Mouse (Mus musculus) fat pad, adult 2 months (tissue): ENCODE data around the gene Mafb.

Experiments used
- DNase-seq: peaks from one replicate; pipeline ENCODE4 v3.0.0-alpha.2; 2011; ENCODE audit warnings: low read depth, low spot score; ENCODE audit errors: extremely low read depth

Mafb gene

DNA sequence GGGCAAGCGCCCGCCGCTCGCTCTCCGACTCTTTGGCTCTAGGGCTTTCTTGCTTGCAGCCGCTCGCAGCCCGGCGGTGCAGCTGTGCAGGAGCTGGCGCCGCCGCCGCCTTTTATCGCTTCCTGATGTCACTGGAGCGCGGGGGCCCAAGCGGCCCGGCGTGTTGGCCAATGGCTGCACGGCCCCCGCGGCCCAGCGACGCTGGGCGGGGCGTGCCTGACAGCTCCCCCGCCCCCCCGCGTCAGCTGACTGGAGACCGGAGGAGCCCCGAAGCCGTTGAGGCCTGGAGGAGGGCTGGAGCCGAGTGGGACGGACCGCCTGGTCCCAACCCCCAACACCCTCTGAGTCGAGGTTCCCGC, at the start of gene Mafb:
Gene Mafb, minus strand, starts transcription at position 86 of the 359 bp plus-strand sequence.
- DNase-seq, result no peak

DNA sequence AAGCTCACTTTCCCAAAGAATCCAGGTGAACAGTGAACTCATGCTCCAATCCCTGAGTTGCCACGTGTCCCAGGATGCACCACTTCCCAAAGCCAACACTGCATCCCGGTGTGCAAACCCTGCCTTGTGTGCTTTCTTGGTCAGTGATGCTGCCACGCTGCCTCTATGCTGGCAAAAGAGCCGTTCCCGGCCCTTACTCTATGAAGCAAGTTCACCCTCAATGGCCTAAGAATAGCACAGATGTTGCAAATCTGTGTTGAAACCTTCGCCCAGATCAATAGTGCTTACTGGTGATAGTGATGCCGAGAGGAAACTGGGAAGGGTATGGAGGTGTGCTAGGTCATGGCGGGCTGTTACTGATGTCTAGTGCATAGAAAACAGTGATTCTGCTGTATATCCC, 48.3 kb upstream of the Mafb start:
- DNase-seq, result no peak

- DNase-seq, result no peak
Measured at GRCm38 (mm10) chr2:160414736-160415135, 47.9 kb upstream of the Mafb start.

GRCm38 (mm10) chr2:160413982-160414381, 47.1 kb upstream of the Mafb start:
- DNase-seq, result no peak

DNA sequence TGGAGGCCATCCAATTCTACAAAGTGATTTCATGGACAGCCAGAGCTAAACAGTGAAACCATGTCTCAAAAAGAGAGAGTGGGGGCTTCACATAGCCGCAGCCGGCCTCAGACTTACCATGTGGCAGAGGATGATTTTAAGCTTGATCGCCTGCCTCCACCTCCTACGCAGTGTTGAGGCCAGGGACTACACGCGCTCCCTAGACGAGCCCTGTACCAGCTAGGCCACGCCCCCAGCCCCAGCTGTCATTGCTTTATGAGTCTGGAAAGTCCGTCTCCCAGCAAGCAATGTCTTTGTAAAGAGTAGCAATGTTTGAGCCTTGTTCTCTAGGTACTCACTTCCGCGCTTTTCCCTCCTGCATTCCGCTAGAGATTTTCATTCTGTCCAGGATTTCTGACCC, 46.2 kb upstream of the Mafb start:
- no peak for DNase-seq

DNA sequence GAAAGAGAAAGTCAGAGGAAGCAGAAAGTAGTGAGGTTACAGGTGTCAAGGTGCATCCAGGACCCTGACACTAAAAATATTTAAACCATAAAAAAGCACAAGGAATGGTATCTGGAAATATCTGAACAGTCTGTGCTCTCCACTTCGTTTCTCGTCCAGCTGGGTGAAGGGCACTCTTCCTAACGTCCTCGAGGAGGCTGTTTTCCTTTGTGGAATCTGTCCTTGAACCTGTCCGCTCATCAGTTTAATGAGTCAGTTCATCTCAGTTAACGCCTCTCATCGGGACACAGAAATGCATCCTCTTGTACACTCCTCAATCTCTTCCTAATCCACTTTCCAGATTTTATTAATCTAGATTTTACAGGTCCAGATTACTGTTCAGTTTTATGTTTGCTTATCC, 44.6 kb upstream of the Mafb start:
- DNase-seq, result no peak

GRCm38 (mm10) chr2:160407720-160408119, 40.9 kb upstream of the Mafb start:
- DNase-seq, result no peak

- DNase-seq, result no peak
Measured at GRCm38 (mm10) chr2:160397747-160398146, 30.9 kb upstream of the Mafb start.

DNA sequence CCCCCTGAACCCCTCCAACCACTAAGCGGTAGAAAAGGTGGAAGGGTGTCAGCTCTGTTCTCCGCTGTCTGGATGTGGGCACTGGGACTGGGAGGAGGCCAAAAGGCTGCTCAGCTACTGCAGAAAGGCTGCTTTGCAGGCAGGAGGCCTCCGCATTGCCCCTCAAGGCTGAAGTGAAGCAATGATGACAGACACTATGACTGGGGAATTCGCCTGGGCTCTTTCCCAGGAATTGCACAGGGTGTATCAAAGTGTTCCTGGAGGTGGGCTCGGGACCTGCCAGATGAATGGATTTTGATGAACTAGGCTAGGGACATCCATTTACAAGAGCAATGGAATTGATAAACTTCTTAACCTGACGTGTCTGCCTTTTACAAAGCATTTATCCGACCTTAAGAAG, 27.9 kb upstream of the Mafb start:
- DNase-seq, result no peak

DNA sequence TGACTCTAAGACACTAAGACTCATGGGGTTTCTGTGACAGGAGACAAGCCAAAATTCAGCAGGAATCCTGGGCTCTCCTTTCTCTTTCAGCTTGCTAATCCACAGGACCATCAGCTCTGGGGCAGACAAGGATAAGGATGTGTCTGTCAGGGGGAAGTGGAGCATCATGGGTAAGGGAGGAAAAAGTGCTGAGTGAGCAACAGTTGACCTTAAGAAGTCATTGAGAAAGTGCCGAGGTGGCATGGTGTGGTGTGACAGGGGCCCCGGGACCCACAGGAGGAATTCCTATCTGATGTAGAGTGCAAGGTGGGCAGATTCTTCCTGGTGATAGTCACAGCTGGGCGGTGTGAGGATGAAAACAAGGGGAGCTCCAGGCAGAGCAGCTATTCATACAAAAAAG, 25.8 kb upstream of the Mafb start:
- no peak for DNase-seq

DNA sequence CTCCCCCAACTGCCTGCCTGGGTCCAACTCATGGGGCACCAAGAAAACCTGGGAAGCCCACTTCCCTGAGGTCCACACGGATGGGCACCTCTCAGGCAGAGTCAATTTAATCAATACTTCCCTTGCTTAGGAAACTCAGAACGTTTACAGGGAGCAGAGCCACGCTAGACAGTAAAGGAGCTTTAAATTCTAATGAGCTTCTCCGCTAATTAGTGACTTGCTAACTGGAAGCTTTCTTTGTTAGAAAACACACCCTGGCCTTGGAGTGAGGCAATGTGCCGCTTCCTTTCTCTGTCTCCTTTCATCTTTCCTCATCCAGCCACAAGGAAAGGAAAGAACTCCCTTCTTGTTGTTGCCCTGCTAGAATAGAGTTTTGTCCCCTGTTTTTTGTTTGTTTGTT, 21.7 kb upstream of the Mafb start:
- DNase-seq, result no peak

GRCm38 (mm10) chr2:160383418-160383817, 16.6 kb upstream of the Mafb start:
- DNase-seq, result no peak

DNA sequence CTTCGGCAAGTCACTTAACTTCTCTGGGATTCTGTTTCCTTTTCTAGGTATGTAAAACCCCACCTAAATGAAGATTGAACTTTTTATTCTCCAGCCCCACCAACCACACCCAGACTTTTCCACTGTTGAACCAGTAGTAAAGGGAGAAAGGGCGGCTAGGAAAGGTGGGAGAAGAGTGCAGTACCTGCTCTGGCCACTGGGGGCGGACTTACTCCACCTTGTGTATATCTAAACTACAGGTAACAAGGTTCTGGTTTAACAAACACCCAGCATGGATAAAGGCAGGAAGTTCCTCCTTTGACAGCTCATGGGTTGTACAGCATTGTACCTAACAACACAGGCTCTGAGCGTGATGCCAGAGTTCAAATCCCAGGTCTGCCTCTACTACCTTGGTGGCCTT, 11.4 kb upstream of the Mafb start:
- DNase-seq, result no peak

- no peak for DNase-seq
Measured at GRCm38 (mm10) chr2:160376236-160376635, 9.4 kb upstream of the Mafb start.

DNA sequence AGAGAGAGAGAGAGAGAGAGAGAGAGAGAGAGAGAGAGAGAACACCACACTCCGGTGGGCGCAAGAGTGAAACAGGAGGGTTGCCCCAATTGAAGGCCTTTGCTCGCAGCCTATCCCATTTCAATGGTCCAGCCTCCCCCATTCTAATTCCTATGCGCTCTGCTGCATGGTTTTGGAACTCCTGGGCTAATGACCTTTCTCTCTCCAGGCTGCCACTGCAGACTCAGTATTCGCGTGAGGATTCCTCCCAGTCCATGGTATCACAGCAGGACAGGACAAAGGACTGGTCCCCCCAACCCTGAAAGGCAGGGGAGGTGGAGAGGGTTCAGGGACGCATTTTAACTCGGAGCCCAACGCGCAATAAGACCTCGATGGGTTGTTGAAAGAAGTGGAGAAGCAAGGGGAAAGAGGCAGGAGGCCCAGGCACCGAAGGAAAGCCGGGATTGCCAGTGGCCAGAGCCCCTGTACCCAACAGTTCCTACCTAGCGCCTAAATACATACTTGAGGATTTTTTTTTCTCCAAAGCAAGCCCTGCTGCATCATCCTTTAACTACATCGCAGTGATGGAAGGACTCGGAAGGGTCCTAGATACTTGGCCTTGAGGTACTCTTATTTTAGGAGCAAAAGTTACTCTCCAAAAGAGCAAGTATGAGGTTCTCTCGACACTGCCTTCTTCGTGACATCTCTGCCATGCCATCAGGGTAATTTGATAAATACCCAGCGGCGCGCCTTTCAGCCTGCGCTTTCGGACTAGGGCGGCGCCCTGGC, 3.0 kb upstream of the Mafb start:
- no peak for DNase-seq

- DNase-seq, result no peak
Measured at GRCm38 (mm10) chr2:160368422-160369357, 1.8 kb upstream of the Mafb start.

GRCm38 (mm10) chr2:160367448-160368208, 763 bp upstream of the Mafb start:
- DNase-seq, result no peak

DNA sequence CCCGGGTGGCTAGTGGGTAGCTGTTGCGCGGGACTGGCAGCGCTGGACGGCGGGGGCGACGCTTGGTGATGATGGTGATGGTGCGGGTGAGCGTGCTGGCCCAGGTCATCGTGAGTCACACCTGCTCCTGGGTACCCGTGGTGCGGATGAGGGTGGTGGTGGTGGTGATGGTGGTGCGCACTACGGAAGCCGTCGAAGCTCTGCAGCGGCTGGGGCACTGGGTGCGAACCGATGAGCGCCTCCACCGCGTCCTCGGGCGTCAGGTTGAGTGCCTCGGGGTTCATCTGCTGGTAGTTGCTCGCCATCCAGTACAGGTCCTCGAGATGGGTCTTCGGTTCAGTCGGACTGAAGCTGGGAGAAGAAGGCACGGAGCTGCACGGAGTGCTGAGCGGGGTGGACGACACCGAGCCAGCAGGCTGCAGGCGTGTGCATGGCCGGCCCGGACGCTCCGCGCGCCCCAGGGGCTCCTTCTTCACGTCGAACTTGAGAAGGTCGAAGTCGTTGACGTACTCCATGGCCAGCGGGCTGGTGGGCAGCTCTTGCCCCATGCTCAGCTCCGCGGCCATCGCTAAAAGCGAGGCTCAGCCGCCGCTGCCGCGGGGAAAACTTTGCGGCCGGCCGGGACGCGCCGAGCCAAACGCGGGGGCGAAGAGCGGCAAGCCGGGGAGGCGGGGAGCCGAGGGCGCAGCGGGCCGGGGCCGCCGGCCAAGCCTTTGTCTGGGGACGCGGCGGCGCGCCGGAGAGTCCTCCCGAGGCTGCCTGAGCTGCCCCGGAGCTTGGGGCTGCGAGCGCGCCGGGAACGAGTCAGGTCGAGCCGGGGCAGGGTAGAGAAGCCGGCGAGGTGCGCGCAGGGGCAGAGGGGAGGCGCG, 520 bp downstream of the Mafb start:
- DNase-seq, result no peak

GRCm38 (mm10) chr2:160365107-160365911, 1.6 kb downstream of the Mafb start:
- no peak for DNase-seq

GRCm38 (mm10) chr2:160364666-160365065, 2.2 kb downstream of the Mafb start:
- DNase-seq, result no peak
